Mouse (Mus musculus) lung, adult 2 months (tissue): Measurements from ENCODE around the gene Lyz1. TPM values are rescaled to one million over a fixed set of nuclear protein-coding genes. Genes with fewer than 3 reads are reported as not detected.
"Not testable (repeated sequence)": the region's sequence is repeated elsewhere in the genome, so short reads cannot be mapped to it uniquely, and the experiment has no call there.

Experiments used
- DNase-seq: peaks from one replicate; pipeline ENCODE4 v3.0.0; 2022
- H3K4me1 ChIP-seq: fragments of 200-500 bp; 2 replicates; pipeline ENCODE4 v1.6.1; 2011; ENCODE audit warnings: low read length; ENCODE audit not compliant: control insufficient read depth, insufficient read depth
- H3K4me3 ChIP-seq: fragments of 200-500 bp; replicated peaks from 2 replicates; pipeline ENCODE3; 2011; ENCODE audit warnings: low read depth, mild to moderate bottlenecking, control low read depth, low read length; ENCODE audit errors: extremely low read depth
- CTCF ChIP-seq: fragments of 200-500 bp; IDR thresholded peaks from 2 replicates; pipeline ENCODE4 v1.5.1; 2011; ENCODE audit warnings: mild to moderate bottlenecking, low read length, control low read depth; ENCODE audit not compliant: insufficient read depth
- POLR2A ChIP-seq: fragments of 200-500 bp; IDR thresholded peaks from 2 replicates; pipeline ENCODE4 v1.6.1; 2011; ENCODE audit warnings: low read depth, mild to moderate bottlenecking, control low read depth, low read length, borderline replicate concordance; ENCODE audit errors: extremely low read depth
- WGBS: fragments of 180-500 bp; shearing (Covaris S2); methylation state at CpG from one replicate; pipeline ENCODE4 v1.1.7; 2018; 5-methylcytosine and 5-hydroxymethylcytosine counted together
- polyA plus RNA-seq: library from polyadenylated mRNA; depleted of rRNA; stranded (reverse); fragments of >200 nt; gene quantifications from 2 replicates; pipeline ENCODE4 v1.2.3, GENCODE M21; 2012

Lyz1 gene
- polyA plus RNA-seq, 1 experiment, result 343 TPM

DNA sequence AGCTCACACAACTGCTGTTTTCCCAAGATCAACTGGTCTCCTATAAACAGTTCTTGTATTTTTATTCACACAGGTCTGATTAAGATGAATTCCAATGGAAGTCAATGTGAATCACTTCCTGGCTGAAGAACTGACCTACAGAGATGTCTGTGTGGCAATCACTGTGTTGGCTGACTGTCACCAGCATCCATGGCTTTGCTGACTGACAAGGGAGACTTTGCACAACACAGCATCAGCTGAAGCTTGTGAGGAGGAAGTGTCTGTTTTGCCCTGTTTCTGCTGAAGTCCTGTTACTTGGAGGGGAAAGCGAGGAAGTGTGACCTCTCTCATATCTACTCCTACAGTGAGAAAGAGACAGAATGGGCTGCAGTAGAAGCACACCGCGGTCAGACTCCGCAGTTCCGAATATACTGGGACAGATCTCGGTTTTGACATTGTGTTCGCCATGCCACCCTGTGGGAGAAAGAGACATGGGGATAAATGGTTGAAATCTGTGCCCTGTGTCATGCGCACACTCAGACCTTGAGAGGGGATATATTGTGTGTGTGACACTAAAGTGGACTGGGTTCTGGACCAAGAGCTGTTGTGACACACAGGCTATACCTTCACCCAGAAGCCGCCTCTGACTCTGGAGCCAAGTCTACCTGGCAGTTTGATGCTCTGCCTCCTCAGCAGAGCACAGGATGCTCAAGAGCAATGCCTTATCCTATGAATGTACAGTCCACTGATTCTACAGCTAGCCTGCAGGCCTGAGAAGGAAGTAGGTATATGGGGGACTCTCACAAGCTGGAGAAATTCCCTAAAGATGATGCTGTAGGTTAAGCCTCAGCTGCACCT, 4.3 kb downstream of the Lyz1 start:
- whole genome bisulfite sequencing, result 86% methylated on average over 9 of the region's 9 CpGs
- Histone ChIP-seq H3K4me3 (no peak overlapping the region), H3K4me1 (no peaks in the 10 kb centered on the region; the same call in none of the 2 replicates)
- no peak for DNase-seq
- TF ChIP-seq POLR2A, result no peak
- no peak for TF ChIP-seq CTCF

DNA sequence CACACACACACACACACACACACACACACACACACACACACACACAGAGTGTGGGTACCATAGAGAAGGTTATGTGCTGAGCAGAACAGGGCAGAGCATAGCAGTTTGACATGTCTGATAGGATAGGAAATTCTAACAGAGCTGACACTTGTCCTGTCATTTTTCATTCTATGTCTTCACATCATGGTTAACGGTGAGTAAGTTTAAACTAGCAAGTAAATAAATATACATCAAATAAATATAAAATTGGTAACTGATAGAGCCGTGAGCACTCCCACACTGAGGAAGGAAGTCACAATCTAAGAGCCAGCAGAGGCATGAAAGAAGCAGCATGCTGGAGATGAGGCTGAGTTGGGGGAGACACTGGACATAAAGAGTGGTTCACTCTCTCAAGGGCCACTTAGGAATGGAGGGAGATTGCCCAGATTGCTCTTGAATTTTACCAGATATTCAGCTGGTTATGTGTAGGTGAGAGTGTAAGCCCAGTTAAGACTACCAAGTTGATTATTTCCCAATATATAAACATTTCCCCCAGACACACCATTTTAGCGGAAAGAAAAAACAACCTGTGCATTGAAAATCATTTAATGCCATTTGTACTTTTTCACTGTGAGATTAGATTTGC, 5.3 kb downstream of the Lyz1 start:
- Histone ChIP-seq H3K4me3 (no peak overlapping the region), H3K4me1 (no peaks in the 10 kb centered on the region; the same call in none of the 2 replicates)
- no peak for DNase-seq
- WGBS, result 56% methylated on average over 3 of the region's 3 CpGs
- no peak for TF ChIP-seq POLR2A
- no peak for TF ChIP-seq CTCF

DNA sequence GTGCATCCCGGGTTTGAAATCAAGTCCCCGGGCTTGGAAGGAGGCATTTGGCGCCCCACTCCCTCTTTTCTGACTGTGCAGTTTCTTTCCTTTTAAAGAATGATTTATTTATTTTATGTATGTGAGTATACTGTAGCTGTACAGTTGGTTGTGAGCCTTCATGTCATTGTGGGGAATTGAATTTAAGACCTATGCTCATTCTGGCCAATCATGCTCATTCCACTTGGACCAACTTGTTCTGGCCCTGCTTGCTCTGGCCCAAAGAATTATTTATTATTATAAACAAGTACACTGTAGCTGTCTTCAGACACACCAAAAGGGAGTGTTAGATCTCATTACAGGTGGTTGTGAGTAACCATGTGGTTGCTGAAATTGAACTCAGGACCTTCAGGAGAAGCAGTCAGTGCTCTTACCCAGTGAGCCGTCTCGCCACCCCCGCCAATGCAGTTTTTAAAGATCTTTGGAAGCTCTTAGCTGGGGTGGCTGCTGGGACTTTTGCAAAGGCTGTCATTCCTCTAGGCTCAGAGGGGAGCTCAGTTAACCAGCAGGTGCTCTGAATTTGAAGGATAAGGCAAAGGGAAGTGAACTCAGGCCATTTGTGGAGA, 6.2 kb downstream of the Lyz1 start:
- no peak for DNase-seq
- TF ChIP-seq CTCF (no peak), POLR2A (no peak)
- Histone ChIP-seq H3K4me3 (no peak overlapping the region), H3K4me1 (no peaks in the 10 kb centered on the region; the same call in none of the 2 replicates)
- 75% methylated on average over 6 of the region's 6 CpGs for WGBS

DNA sequence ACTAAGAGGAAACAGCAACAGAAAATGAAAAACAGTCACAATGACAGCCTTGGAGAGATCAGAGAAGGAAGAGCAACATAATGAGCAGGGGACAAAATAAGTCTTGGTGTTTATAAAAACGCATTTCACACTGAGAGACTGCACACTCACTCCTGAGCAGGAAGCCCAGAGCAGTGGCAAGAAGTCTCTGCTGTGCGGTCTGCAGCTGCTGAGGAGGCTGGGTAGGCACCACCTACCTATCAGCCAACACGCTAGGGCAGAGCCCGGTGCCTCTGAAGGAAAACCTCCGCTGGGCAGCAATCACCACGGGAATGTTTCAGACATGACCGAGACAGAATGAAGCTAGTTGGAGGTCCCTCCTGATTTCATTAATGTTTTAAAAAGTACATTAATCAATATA, 7.1 kb downstream of the Lyz1 start:
- not testable (repeated sequence) for H3K4me1 ChIP-seq, DNase-seq, H3K4me3 ChIP-seq
- WGBS, result 48% methylated on average over 4 of the region's 7 CpGs

DNA sequence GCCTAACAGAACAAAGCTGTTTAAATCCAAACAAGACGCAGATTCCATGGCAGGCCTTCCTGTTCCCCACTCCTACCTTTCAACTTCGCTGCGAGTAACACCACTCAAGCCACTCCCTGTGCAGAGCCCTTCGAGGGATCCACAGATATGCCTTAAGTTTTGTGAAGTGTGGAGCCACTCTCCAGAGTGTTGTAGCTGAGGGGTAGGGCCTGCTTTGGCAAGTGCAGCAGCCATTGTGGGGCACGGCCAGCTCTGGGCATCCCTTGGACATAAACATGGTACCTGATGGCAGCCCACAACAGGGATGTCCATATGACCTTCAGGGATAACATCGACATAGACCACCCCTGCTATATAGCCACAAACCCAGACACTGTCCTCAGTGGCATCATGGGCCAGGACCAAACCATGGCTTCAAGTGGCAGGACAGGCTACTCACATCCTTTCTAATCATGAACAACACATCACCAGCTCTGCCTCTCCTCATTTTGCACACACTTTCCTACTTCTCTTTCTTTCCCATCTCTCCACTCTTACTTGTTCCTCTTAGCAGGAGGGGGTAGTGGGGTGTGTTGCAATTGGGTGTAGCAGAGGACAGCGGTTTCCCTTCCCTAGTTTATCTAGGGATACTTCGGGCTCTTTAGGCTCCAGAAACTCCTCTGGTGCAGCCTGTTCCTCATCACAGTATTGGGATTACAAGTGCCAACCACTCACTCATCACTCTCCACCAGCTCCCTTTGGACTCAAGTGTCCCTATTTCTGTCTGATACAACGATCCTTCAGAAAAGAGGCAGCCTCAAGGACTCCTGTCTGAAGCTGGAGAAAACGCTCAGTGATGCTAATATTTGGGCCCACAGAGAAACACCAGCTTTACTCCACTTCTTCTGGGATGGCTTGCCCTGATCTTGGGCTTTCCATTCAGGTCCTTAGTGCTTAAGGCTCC, 7.8 kb downstream of the Lyz1 start:
- H3K4me1 ChIP-seq, result no peaks in the 10 kb centered on the region; the same call in none of the 2 replicates
- DNase-seq, result no peak
- TF ChIP-seq POLR2A, result no peak
- TF ChIP-seq CTCF, result no peak
- 62% methylated on average over 10 of the region's 10 CpGs for WGBS
- no peak overlapping the region for H3K4me3 ChIP-seq

DNA sequence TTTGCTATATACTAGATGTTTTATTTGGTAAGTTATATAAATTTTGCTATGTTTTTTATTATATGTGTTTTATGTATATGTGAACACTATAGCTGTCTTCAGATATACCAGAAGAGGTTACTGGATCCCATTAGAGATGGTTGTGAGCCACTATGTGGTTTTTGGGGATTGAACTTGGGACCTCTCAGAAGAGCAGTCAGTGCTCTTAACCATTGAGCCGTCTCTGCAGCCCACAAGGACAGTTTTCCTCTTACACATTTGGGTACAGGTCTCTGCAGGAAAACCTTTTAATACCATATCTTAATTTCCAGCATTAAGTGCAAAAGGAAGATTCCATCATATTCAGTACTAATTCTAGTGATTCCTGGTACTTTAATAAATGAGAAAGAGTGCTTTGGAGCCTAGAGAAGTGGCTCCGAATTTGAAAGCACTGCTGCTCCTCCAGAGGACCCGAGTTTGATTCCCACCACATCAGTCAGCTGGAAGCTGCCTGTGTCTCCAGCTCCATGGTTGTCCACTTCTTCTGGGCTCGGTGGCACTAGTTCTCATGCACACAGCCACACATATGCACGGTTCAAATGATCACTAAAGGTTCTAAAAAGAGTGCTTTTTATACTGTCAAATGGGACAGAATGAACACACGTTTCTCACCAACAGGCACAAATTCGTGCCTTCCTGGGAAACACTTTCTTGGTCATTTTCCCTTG, 8.6 kb downstream of the Lyz1 start:
- H3K4me1 ChIP-seq, result no peaks in the 10 kb centered on the region; the same call in none of the 2 replicates
- no peak for DNase-seq
- TF ChIP-seq CTCF (no peak), POLR2A (no peak)
- WGBS, result 75% methylated on average over 7 of the region's 7 CpGs
- H3K4me3 ChIP-seq, result no peak overlapping the region

DNA sequence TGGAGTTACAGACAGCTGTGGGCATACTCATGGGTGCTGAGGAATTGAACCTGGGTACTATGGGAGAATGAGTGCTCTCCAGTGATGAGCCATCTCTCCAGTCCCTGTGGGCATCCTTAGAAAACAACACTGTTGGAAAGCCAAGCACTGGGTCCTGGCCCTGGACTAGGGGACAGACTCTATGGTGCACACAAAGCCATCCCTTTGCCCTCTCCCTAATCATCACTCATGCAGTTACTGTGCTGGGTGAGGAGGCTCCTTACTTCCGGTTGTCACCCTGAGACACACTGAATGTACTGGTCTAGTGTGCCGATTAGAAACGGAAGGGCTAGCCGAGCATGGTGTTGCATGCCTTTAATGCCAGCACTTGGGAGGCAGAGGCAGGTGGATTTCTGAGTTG, 9.5 kb downstream of the Lyz1 start:
- 80% methylated on average over 4 of the region's 4 CpGs for WGBS
- H3K4me3 ChIP-seq, DNase-seq, H3K4me1 ChIP-seq: not testable (repeated sequence)

DNA sequence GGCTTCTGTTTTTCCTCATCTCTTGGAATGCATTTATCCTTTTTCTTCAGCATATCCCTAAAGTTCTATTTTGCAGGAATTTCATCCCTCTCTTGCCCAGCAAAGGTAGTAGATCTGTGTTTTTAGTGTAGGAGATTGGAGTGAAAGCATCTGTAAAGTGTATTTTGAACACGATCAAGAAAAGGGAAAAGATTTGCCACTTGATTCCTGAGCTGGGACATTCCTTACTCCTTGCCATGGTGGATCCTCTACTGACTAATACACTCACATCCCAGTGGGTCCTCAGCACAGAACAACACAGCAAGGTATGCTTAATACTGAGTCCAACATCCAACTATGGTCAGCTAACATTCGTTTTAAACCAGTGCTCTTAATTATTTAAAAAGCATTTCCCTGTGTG, 10.1 kb downstream of the Lyz1 start:
- no peak for TF ChIP-seq CTCF
- TF ChIP-seq POLR2A, result no peak
- DNase-seq, result no peak
- WGBS, result 63% methylated on average over 2 of the region's 2 CpGs
- no peaks in the 10 kb centered on the region; the same call in none of the 2 replicates for H3K4me1 ChIP-seq
- peak overlapping the region; percentile 23 for H3K4me3 ChIP-seq

DNA sequence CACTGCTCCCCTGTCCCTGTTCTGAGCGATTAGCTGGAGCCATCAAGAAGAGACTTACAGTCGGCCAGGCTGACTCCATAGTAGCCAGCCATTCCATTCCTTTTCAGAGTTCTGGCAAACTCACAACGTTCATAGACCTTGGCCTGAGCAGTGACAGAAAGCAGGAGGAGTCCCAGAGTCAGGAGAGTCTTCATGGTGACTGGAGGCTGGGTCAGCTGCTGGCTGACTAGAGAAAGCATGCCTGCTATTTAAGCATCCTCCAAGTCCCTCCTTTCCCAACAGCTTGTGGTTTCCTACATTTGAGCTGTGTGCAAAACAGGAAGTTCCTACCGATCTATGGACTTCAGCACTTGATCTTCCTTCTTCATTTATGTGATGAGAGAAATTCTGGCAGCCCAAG, 10.6 kb downstream of the Lyz1 start, which contains the start of gene Lyz2:
Gene Lyz2 (minus strand): TSS at position 273 of the 400 bp plus-strand sequence.
- DNase-seq, result no peak
- peak within 1 kb of the TSS; percentile 83 for H3K4me3 ChIP-seq
- no peaks in the 10 kb centered on the region; the same call in none of the 2 replicates for H3K4me1 ChIP-seq
- WGBS, result 26% methylated on average over 4 of the region's 4 CpGs
- TF ChIP-seq CTCF (no peak), POLR2A (peak; percentile 79; the same call in 1 of the 2 replicates)
